Mouse (Mus musculus) testis, adult 10 weeks (tissue): ENCODE measurements around the gene 9230113P08Rik. TPM values are rescaled to one million over a fixed set of nuclear protein-coding genes. Genes with fewer than 3 reads are reported as not detected.

ENCODE experiments used
- polyA plus RNA-seq: library from polyadenylated mRNA; stranded (reverse); fragments of 350-450 nt; fragmentation: Illumina TruSeq; extraction: RNeasy Lipid Tissue Mini Kit (QIAGEN cat#74804); gene quantifications from one replicate; pipeline ENCODE4 v1.2.3, GENCODE M21; 2014; ENCODE audit warnings: low read depth, low replicate concordance

Gene 9230113P08Rik
- 1.2 TPM for polyA plus RNA-seq

GRCm38 (mm10) chr9:35908123-35908522 lies at the start of gene 9230113P08Rik:
TSS of gene 9230113P08Rik (plus strand) at chr9:35908423.

Other genes starting within 250 kb of the 9230113P08Rik start
- 0.63 TPM for gene Pate1, start 221.0 kb upstream of the 9230113P08Rik start, polyA plus RNA-seq
- gene Gm17677, start 167.4 kb upstream of the 9230113P08Rik start, polyA plus RNA-seq, result not detected
- gene Gm17727, start 130.3 kb upstream of the 9230113P08Rik start, polyA plus RNA-seq, result not detected
- gene Gm27235, start 118.3 kb upstream of the 9230113P08Rik start, polyA plus RNA-seq, result 3.0 TPM
- gene D730048I06Rik, start 118.3 kb upstream of the 9230113P08Rik start, polyA plus RNA-seq, result 1.7 TPM
- gene 9230110F15Rik, start 64.3 kb upstream of the 9230113P08Rik start, polyA plus RNA-seq, result not detected
- gene Gm5916, start 220.4 kb downstream of the 9230113P08Rik start, polyA plus RNA-seq, result not detected